In genomic region chr3:21625039-21625438, GRCm38 (mm10) we compare ENCODE assay signal across 19 mouse cellular contexts.
"Had no signal": no experiment of that assay in that cellular context is flagged by ENCODE, and none has a peak within 500 bp of the region (broad histone marks: within the 10 kb centered on the region; RNA-seq: fewer than 3 reads in every experiment).

No protein-coding gene starts in this region.

- H3K27me3 ChIP-seq: midbrain, embryonic 13.5 days; neural tube, embryonic 13.5 days had no signal

- H3K36me3 ChIP-seq: midbrain, embryonic 13.5 days; neural tube, embryonic 13.5 days had no signal

- DNase-seq: kidney, adult 2 months; kidney, postnatal 25 days; layer of hippocampus, adult 9-11 months; liver, postnatal 0 days; lung, postnatal 14 days; retina, postnatal 1 day; right cerebral cortex, postnatal 25 days; thymus, adult 18-20 months; thymus, postnatal 36 days had no signal

- H3K4me3 ChIP-seq: layer of hippocampus, adult 2 months; midbrain, embryonic 13.5 days; myocyte; neural tube, embryonic 13.5 days had no signal

- H3K9ac ChIP-seq: liver, embryonic 14.5 days; liver, postnatal 0 days; midbrain, embryonic 13.5 days; neural tube, embryonic 13.5 days had no signal

- H3K4me2 ChIP-seq: liver, embryonic 11.5 days; midbrain, embryonic 13.5 days; neural tube, embryonic 13.5 days had no signal

- H3K9me3 ChIP-seq: midbrain, embryonic 13.5 days; neural tube, embryonic 13.5 days had no signal

- H3K4me1 ChIP-seq: midbrain, embryonic 13.5 days had no signal

- H3K27ac ChIP-seq: kidney, postnatal 0 days; liver, embryonic 14.5 days; macrophage; midbrain, embryonic 13.5 days had no signal

- ATAC-seq: intestine, postnatal 0 days; liver, postnatal 0 days; midbrain, embryonic 13.5 days; midbrain, embryonic 16.5 days had no signal
